Mouse (Mus musculus) myocyte (in vitro differentiated cells): ENCODE data around the gene Cdkn2a.

Experiments
- MAX ChIP-seq: IDR thresholded peaks from one replicate; pipeline ENCODE4 v1.6.1; 2011; ENCODE audit warnings: low read depth, mild to moderate bottlenecking, control low read depth
- MYOD1 ChIP-seq, 3 experiments: IDR thresholded peaks; one replicate each; pipeline ENCODE4 v1.6.1; 2011; ENCODE audit warnings: control low read depth in 2 of 3, low read depth in 2 of 3, mild to moderate bottlenecking in 2 of 3, moderate library complexity in 1 of 3; ENCODE audit not compliant: insufficient read length in 2 of 3, control insufficient read depth in 1 of 3
- POLR2A ChIP-seq: IDR thresholded peaks from one replicate; pipeline ENCODE4 v1.6.1; 2011; ENCODE audit warnings: low read depth, mild to moderate bottlenecking, control low read depth, moderate library complexity; ENCODE audit not compliant: insufficient read length
- POLR2AphosphoS2 ChIP-seq: IDR thresholded peaks from one replicate; pipeline ENCODE4 v1.6.1; 2011; ENCODE audit warnings: low read depth, control low read depth; ENCODE audit not compliant: insufficient read length
- TCF3 ChIP-seq: IDR thresholded peaks from one replicate; pipeline ENCODE4 v1.6.1; 2011; ENCODE audit warnings: low read depth, control low read depth; ENCODE audit not compliant: insufficient read length
- USF1 ChIP-seq: IDR thresholded peaks from one replicate; pipeline ENCODE4 v1.6.1; 2011; ENCODE audit warnings: low read depth, mild to moderate bottlenecking, control low read depth, moderate library complexity

GRCm38 (mm10) chr4:89277381-89277940 lies 17.0 kb downstream of the Cdkn2a start:
- TF ChIP-seq MAX (no peak), POLR2A (no peak), USF1 (no peak), TCF3 (no peak), POLR2AphosphoS2 (no peak), MYOD1 (IDR thresholded peaks at IDR 0.05; ENCODE audit: control insufficient read depth in 1 of 3, insufficient read length in 2 of 3, low read depth in 2 of 3) (no peak)
